Mouse (Mus musculus) cerebellum, postnatal 14 days (tissue): ENCODE measurements around the gene Arl15.
"Not testable (repeated sequence)": the region's sequence is repeated elsewhere in the genome, so short reads cannot be mapped to it uniquely, and the experiment has no call there.

Source experiments
- DNase-seq, 2 experiments: peaks; one replicate each; pipeline ENCODE4 v3.0.0; 2021; ENCODE audit warnings: mixed read lengths in 2 of 2

The Arl15 gene

GRCm38 (mm10) chr13:113794039-113794704 lies at the start of gene Arl15:
TSS of gene Arl15 (plus strand) at chr13:113794505.
- peak; percentile 99 to 100 for DNase-seq

- no peak for DNase-seq
Measured at GRCm38 (mm10) chr13:113745301-113745700, 49.0 kb upstream of the Arl15 start.

GRCm38 (mm10) chr13:113750766-113751165 lies 43.5 kb upstream of the Arl15 start:
- no peak for DNase-seq

GRCm38 (mm10) chr13:113754731-113755689 lies 39.3 kb upstream of the Arl15 start:
- DNase-seq, result no peak

- DNase-seq, result no peak
Measured at GRCm38 (mm10) chr13:113755779-113756178, 38.5 kb upstream of the Arl15 start.

- DNase-seq, result no peak
Measured at GRCm38 (mm10) chr13:113761717-113762116, 32.6 kb upstream of the Arl15 start.

GRCm38 (mm10) chr13:113762766-113763516 lies 31.4 kb upstream of the Arl15 start:
- no peak for DNase-seq

- DNase-seq, result no peak
Measured at GRCm38 (mm10) chr13:113765411-113765810, 28.9 kb upstream of the Arl15 start.

GRCm38 (mm10) chr13:113769829-113770228 lies 24.5 kb upstream of the Arl15 start:
- DNase-seq, result no peak

GRCm38 (mm10) chr13:113770340-113770739 lies 24.0 kb upstream of the Arl15 start:
- DNase-seq, result no peak

- DNase-seq, result no peak
Measured at GRCm38 (mm10) chr13:113771340-113771739, 23.0 kb upstream of the Arl15 start.

- no peak for DNase-seq
Measured at GRCm38 (mm10) chr13:113774799-113775198, 19.5 kb upstream of the Arl15 start.

GRCm38 (mm10) chr13:113775244-113776140 lies 18.8 kb upstream of the Arl15 start:
- no peak for DNase-seq

- no peak for DNase-seq
Measured at GRCm38 (mm10) chr13:113785803-113786202, 8.5 kb upstream of the Arl15 start.

GRCm38 (mm10) chr13:113787136-113787535 lies 7.2 kb upstream of the Arl15 start:
- no peak for DNase-seq

- not testable (repeated sequence) for DNase-seq
Measured at GRCm38 (mm10) chr13:113790016-113790415, 4.3 kb upstream of the Arl15 start.

GRCm38 (mm10) chr13:113793637-113794036 lies 668 bp upstream of the Arl15 start:
- DNase-seq, result no peak

- peak; percentile 56 to 64 for DNase-seq
Measured at GRCm38 (mm10) chr13:113794705-113795655, 675 bp downstream of the Arl15 start.

GRCm38 (mm10) chr13:113797378-113797777 lies 3.1 kb downstream of the Arl15 start:
- DNase-seq, result no peak

- DNase-seq, result no peak
Measured at GRCm38 (mm10) chr13:113799361-113799760, 5.1 kb downstream of the Arl15 start.

GRCm38 (mm10) chr13:113800246-113800645 lies 5.9 kb downstream of the Arl15 start:
- DNase-seq, result no peak
